Mouse (Mus musculus): ENCODE results near the gene Cldn14.
"Not testable (repeated sequence)": the region's sequence is repeated elsewhere in the genome, so short reads cannot be mapped to it uniquely, and the experiment has no call there.

Gene Cldn14

DNA sequence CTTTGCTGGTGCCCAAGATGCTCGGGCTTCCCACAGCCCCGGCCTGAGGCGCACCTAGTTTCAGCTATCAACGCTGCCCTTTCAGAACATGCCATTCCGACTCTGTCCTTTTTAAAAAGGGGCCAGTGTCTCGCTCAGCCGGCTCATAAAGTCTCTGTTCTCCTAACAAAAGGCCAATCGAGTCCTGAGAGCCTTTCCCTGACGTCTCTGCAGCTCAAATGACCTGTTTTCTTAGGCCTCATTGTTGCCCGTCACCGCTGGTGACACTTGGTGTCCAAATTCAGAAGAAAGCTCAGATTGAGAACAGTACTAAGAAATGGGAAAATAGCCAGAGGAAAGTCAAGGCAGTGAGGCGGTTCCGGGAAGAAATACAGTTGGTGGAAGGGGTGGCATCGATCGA is at the start of gene Cldn14:
Gene Cldn14, minus strand, starts transcription at position 101 of the 400 bp plus-strand sequence.
- DNase-seq = no peak

DNA sequence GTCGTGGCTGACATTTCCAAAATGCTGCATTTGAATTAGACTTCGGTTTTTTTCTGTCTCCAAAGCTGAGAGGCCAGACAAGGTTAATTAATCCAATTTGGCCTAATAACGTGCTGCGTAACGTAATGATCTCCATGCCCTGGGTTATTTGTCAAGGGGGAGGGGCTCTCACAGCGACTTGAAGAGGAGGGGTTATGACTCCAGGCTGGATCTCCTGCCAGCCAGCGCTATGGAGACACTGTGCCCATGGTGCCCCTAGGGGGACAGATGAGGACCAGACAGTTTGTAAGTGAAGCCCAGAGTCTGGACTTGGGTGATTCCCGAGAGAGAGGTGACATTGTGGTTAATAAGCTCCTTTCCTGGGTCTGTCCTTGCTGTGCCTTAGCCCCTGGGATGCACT is 46.9 kb upstream of the Cldn14 start:
- DNase-seq = no peak

DNA sequence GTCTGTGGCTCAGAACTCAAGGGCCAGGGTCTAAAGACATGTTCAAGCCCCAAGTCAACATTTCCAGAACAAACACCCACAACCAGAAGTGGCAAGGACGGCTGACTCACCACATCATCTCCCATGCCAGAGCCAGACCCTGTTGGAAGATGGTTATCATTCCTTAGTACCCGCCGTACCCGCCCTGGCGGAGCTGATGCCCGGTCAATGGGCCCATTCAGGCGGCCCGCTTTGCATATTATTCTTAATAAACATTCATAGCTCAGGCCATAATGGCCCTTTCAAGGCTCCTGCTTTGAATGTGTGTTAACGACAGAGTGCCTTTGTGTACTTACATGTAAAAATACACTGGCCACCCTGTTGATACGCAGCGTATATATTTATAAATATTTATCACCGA is 46.5 kb upstream of the Cldn14 start:
- no peak for DNase-seq

DNA sequence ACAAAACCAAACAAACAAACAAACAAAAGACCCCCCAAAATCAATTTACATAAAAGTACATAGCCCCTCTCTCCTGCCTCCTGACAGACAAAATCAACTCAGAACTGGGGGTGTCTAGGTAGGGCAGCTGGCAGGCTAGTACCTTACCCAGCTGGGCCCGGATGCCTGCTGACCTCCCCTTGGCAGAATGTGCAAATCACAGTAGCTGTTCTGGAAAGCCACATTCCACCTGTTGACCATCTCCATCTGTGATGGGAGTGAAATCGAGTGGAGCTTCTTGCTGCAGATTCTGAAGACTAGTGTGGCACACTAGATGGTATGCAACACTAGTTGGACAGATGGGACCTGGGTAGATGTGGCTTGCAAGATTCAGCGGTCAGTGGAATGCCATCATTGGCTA is 41.7 kb upstream of the Cldn14 start:
- no peak for DNase-seq

DNA sequence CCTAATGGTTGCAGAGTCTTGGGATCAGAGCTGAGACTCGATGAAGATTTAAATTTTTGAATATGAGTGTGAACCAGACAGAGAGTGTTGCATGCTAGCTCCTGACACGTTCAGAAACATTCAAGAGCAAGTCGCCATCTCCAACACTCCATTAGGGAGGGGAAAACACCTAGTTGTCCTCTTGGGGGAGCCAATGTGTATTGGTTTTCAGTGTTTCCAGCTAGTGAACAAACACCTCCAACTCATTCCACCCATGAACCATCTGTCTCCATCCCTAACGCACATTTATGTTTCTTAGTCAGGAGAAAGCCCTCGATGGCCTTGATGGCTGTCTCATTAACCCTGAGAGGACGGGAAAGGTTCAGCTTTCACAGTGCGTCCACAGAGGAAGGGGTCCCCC is 36.4 kb upstream of the Cldn14 start:
- no peak for DNase-seq

DNA sequence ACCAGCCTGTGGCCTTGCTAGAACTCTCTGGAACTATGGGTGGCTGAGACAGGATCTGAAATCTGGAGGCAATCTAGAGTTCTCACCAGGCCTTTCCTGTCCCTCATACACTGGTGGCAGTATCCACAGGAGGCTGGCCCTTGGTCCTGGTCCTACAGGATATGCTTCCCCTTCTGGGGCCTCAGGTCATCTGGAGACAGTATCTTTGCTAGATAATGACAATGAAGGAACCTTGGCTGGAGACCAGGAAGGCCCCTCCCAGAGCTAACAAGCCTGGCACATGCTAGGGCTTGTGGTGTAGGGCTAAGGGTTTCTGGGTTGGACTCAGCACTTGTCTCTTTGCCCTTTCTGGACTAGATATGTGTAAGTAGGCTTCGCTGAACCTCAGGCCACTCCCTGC is 35.2 kb upstream of the Cldn14 start:
- DNase-seq = no peak

DNA sequence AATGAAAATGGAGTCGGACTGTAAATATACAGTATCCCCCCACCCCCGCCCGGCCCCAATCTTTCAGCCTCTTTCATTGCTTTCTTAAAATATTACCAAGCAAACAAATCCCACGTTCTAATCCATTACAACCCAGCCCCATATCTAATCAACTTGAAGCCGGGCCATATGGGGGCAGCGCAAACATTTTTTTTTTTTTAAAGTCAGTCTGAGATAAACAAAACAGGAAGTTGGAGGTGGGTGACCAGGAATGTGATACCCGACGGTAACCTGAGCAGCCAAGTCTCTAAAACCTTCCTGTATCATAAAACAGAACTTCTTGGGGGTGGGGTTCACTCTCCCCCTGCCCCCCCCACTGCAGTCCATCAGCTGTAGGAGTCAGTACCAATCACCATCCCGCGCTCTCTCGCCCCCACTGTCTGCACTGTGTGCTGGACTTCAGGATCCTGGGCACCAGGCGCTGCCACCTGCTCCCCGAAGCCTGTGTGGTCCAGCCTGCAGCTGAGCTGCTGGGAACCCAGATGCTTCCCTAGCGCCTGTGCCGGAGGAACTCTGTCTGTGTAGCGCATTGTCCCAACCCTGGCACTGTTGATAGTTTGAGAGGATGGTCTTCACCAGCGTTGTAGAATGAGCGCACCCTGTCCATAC is 32.6 kb upstream of the Cldn14 start:
- DNase-seq = no peak

DNA sequence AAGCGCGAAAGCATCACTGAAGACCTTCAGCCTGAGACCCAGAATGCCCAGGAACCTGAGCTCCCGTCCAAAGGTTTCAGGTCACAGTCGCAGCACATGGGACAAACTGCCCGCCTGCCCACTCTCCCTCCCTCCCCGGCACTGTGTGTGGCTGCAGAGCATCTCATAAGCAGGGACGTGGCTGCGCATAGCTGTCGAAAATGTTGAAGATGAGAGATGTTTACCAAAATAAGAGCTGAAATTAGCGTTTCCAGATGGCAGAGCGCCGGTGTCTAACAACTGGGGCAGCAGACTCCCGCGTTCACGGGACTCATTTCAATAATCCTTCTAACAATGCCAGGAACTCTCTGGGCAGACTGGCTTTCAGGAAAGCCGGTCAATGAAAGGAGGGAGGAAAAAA is 31.8 kb upstream of the Cldn14 start:
- no peak for DNase-seq

DNA sequence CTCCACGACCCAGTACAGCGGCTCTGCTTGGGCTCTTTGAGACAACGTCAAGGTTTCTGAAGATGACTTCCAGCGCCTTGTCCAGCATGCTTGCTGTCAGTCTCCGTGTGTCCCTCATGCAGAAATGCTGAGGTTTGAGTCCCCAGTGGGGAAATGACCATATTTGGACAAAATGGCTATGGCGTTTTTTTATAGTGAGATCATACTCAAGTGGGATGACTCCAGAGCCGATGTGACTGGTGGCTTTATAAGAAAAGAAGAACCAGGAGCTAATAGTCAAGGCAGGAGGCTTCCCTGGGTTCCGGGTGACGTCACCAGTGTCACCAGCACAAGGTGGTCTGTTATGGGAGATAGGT is 30.3 kb upstream of the Cldn14 start:
- DNase-seq = no peak

DNA sequence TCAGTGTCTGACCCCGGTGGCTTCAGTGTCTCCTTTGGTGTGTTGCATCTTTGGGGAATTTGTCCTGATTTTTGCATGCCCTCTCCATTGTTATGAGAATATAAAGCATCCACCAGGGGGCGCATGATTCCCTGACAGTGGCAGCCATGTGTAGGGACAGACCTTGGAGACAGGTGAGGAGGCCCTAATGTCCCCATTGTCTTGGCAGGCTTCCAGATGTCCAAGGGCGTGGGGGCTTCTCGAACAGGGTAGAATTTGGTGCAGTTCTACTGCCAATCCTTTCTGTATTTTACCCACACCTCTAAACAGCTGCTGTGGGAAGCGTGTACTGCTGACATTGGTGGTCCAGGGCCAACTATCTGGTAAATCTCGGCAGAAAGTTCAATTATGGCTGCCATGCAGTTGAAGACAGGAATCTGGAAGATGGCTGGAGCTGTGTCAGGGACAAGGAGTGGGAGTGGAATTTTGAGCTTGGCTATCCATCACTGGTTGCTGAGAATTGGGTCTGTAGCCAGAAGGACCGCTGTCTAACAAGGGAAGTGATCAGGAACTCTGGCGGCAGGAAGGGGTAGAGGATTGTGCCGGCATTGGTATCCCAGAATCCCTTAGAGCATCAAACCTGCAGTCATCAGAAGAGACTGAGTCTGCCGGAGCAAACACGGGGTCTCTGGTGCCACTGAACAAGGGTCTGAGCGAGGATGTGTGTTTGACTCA is 29.8 kb upstream of the Cldn14 start:
- peak; percentile 90 for DNase-seq

DNA sequence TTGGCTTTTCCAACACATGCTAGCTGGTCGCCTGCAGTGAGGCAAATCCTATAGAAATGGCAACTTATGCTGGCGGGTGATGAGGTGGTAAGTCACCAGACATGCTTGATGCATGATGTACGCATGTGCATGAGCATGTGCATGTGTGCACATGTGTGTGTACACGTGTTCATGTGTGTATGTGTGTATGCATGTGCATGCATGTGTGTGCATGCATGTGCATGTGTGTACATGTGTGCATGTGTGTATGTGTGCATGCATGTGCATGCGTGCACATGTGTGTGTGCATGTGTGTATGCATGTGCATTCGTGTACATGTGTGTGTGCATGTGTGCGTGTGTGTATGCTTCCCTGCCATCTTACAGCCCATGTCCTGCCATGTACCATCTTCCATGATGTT is 28.6 kb upstream of the Cldn14 start:
- DNase-seq = no peak

DNA sequence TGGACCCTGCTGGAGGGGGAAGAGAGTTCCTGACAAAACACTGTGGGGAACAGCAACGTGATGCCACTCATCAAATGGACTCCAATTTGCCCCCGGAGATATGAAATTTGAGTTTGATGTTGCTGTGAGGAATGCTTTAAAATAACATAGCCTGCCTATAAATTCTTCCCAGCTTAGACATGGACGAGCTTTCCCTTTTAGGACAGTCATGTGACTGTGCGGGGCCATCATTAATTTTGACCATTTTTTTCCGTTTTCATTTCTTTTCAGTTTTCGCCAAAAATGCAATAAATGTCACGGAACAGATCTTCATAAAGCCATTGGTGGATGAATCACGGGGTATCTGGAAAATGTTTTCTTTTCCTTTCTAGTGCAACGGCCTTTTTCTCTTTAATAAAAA is 25.5 kb upstream of the Cldn14 start:
- DNase-seq = no peak

DNA sequence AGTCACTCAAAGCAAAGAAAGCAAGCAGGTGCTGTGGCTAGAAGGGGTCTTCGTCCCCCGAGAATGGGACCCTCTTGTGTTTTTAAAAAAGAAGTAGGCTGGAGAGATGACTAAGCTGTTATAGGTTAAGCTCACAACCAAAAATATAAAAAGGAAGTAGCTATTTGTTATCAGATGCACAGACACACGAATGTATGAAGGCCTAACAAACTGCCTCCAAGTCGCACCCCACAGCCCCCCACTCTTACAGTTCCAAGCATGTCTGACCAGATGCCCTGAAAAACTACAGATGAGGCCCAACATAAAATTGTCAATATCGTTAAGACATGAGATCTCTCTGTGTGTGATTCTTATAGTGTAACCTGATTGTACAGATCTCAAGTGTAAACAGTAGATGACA is 23.6 kb upstream of the Cldn14 start:
- no peak for DNase-seq

DNA sequence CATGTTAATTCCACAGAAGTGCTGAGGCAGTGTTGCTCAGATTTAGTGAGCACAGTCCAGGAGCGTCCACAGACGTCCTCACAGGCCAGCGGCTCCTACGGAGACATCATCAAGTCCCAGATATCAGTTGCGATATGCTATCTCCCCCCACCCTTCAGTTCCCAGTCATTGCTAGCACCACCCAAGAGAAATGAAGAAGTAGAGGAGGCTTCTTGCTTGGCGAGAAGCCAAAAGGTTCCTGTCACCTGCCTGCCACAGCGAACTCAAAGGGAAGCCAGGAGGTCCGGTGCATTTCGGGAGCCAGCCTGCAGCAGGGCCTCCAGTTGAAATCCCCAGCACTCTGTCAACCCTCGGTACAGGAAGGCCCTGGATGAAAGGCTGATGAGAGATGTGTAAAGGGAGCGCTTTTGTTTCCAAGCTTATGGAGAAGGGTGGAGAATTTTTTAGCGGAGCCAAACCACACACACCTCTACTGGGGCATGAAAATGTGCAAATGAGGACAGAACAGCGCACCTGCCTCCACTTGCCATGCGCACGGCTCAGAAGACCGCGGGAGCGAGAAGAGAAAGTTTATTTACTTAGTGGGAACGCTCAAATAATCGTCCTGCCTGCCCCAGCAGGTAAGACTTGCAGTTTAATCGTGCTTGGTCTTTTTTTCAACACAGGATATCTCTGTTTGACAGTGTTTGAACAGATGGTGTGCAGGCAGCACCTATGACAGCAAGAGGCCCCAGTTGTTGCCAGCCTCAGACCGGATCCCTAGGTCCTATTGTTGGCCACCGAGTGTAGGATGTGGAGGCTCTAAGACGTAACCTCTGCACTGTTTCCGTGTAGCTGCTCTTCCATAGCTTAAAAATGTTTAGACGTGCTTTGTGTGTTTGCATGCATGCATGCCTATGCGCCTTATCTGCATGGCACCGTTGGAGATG is 15.0 kb upstream of the Cldn14 start:
- DNase-seq = no peak

DNA sequence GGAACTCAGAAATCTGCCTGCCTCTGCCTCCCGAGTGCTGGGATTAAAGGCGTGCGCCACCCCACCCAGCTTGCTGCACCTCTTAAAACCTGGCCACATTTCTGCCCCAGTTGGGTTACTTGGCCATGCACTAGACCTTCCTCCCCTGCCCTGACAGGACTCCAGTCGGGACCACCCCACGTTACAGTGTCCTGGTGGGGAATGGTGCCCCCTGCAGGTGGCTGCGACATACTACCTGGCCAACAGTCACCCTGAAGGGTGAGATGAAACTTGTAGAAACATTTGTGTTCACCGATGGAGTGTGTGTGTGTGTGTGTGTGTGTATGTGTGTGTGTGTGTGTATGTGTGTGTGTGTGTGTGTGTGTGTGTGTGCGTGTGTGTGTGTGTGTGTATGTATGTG is 11.1 kb upstream of the Cldn14 start:
- DNase-seq = not testable (repeated sequence)

DNA sequence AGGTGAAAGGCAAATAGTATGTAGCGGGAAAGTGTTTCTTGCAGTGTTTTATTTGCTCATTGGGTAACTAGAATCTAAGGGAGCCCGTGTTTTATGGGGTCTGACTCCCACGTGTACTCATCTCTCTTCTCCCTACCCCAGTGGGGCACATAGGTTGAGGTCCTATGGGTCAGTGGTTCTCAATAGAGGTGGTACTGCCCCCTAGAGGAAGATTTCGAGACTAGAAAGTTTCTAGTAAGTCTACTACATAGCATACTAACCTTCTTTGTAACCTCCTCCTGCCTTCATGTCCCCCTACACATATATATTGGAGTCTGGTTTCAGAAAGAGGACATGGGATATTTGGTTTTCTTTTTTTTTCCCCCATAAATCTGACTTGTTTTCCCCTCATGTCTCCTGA is 9.3 kb upstream of the Cldn14 start:
- no peak for DNase-seq

DNA sequence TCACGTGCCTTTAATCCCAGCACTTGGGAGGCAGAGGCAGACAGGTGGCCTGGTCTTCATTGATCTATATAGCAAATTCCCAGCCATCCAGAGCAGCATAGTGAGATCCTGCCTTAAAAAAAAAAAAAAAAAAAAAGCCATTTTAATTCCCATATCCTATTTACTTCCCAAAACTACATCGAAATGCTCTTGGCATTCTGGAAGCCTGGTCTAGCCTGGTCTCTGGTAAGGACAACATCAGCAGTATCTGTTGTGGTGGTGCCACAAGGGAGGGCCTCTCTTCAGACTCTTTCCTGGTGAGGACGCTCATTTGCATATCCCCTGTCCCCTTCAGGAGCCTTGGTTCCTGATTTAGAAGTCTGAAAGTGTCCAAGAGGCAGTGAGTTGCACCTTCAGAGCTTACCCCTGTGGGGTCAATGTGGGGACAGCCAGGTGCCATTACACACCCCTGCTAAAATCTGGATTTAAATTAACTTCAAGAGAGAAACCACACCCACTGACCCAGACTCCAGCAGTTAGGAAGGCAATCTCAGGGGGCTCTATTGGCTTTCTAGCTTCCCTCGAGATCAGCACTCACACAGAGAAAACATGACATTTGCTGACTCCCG is 6.0 kb upstream of the Cldn14 start:
- DNase-seq = no peak

DNA sequence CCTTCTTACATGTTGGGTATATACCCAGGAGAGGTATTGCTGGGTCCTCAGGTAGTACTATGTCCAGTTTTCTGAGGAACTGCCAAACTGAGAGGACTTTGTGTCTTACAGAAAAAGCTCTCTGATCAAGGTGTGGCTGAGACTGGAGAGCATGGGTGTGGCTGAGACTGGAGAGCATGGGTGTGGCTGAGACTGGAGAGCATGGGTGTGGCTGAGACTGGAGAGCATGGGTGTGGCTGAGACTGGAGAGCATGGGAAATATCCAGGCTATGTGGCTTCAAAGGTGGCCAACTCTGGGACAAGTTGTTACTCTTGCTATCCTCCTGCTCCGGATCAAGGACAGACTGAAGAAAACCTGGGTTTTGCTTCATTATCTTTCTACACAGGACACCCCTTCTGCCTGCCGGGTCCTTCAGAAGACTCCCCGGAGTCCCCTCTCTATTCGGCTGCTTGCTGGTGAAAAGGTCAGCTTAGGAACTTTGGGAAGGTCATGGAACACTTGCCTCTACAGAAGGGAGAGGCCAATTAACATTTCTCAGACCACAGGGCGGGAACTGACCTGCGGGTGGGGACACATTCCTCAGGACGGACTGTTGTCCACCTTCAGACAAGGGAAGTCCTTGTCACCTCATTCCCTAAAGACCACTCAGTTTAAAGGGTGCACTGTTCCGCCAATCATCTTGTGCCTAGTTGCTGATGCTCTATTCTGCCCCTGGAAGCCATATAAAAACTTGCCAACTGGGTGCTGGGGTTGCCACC is 4.9 kb upstream of the Cldn14 start:
- DNase-seq = not testable (repeated sequence)

DNA sequence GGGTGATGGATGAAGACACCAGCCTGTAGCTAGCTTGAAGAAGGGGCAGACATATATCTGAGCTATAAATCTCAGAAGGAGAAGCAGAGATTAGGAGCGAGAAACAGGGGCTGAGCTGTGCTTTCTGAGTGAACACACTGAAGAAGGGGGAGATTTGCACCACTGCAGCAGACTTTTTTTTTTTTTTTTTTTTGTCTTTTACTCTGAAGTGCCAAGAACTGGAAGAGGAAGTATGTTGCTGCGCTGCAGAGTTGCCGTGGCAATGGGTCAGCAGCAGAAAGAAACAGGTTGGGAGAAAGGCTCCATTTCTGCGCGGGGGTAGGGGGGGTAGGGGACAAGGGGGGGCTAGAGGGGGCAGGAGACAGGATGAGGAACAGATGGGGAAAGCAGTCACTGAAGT is 2.6 kb upstream of the Cldn14 start:
- no peak for DNase-seq

DNA sequence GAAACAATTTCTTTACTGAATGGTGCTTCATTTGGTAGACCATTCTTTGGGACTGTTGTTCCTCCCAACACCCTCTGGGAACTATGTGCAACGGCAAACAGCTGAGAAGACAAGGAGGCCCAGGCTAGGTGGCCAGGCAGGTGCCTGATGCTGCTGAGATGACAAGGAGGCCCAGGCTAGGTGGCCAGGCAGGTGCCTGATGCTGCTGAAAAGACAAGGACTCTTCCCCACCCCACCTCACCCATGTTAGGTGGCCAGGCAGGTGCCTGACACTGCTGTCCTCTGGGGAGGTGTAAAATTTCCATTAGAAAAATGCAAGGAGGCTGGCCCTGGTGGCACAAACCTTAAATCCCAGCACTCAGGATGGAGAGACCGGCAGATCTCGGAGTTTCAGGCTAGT is 2.0 kb upstream of the Cldn14 start:
- no peak for DNase-seq

DNA sequence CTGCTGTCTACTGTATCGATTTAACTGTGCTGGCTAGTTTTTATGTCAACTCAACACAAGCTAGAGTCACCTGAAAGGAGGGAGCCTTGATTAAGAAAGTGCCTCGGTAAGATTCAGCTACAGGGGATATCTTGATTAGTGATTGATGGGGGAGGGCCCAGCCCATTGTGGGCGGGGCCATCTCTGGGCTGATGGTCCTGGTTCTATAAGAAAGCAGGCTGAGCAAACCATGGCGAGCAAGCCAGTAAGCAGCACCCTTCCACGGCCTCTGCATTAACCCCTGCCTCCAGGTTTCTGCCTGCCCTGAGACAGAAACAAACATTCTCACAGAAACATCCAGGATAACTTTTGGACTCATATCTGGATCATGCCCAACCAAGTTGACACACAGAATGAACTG is 1.5 kb upstream of the Cldn14 start:
- no peak for DNase-seq

DNA sequence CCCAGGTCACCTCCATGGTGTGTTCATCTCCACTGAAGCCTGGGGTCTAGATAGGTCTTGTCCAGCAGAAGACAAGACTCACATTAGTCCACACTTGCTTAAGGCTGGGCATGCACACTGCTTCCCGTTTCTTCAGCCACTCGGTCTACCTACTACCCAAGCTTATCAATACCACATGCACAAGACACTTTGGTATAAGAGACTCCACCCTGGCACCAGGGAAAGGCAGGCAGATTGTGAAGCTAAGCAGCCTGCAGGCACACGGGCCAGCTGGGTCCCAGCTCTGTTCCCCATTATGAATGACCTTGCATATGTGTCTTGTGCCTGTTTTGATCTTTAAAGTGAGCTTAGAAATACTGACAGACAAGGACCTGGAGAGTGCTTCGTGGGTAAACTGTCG is 719 bp upstream of the Cldn14 start:
- DNase-seq = no peak
